In genomic region chr19:52975564-52976185, GRCm38 (mm10) we compare ENCODE assay signal across 8 mouse cellular contexts.
A peak's percentile ranks its signal among the peaks of the same experiment; 100 is the strongest.
DNase-seq lines count a peak whose midpoint lies in the region; ATAC-seq and TF ChIP-seq lines count a peak whose summit lies in the region.

No protein-coding gene starts in this region.

- TF ChIP-seq EP300 in heart, adult 2 months (IDR thresholded peaks at IDR 0.05; ENCODE audit: insufficient read depth, low read depth, low read length) = no peak

- no peak overlapping the region for H3K27ac ChIP-seq in heart, adult 2 months
- H3K27ac ChIP-seq in liver, adult 2 months (replicated peaks; ENCODE audit: insufficient read depth, low read depth, low read length) = no peak overlapping the region
- H3K27ac ChIP-seq in neural tube, embryonic 11.5 days (ENCODE audit: low read depth, low read length) = no peak overlapping the region

- 54% methylated on average over 15 of the region's 15 CpGs for WGBS in heart, adult 2 months
- WGBS in liver, adult 2 months = 54% methylated on average over 15 of the region's 15 CpGs
- 53% methylated on average over 15 of the region's 15 CpGs for WGBS in neural tube, embryonic 11.5 days

- ATAC-seq in neural tube, embryonic 11.5 days (ENCODE audit: insufficient read depth, low FRiP score, low TSS enrichment) = peak; percentile 60

- no peaks in the 10 kb centered on the region for H3K4me1 ChIP-seq in heart, adult 2 months (ENCODE audit: control insufficient read depth, insufficient read depth, low read length)
- H3K4me1 ChIP-seq in liver, adult 2 months (ENCODE audit: control insufficient read depth, insufficient read depth, low read length) = no peaks in the 10 kb centered on the region
- no peaks in the 10 kb centered on the region for H3K4me1 ChIP-seq in neural tube, embryonic 11.5 days (ENCODE audit: control insufficient read depth, insufficient read depth, low read length)

- H3K27me3 ChIP-seq in heart, adult 2 months (ENCODE audit: control insufficient read depth, insufficient read depth, low read length) = no peaks in the 10 kb centered on the region
- H3K27me3 ChIP-seq in liver, adult 2 months (ENCODE audit: control insufficient read depth, insufficient read depth, low read length) = no peaks in the 10 kb centered on the region
- no peaks in the 10 kb centered on the region for H3K27me3 ChIP-seq in neural tube, embryonic 11.5 days (ENCODE audit: control insufficient read depth, insufficient read depth, low read length)

- no peaks in the 10 kb centered on the region for H3K36me3 ChIP-seq in heart, adult 2 months (ENCODE audit: control insufficient read depth, insufficient read depth, low read length)
- H3K36me3 ChIP-seq in liver, adult 2 months (ENCODE audit: control insufficient read depth, insufficient read depth, low read length) = no peaks in the 10 kb centered on the region
- no peaks in the 10 kb centered on the region for H3K36me3 ChIP-seq in neural tube, embryonic 11.5 days (ENCODE audit: control insufficient read depth, insufficient read depth, low read length)

- no peaks in the 10 kb centered on the region for H3K9me3 ChIP-seq in neural tube, embryonic 11.5 days (ENCODE audit: control insufficient read depth, low read length)

- no peak overlapping the region for H3K4me3 ChIP-seq in heart, adult 2 months
- no peak overlapping the region for H3K4me3 ChIP-seq in liver, adult 2 months (ENCODE audit: insufficient read depth, low read depth, low read length)
- H3K4me3 ChIP-seq in neural tube, embryonic 11.5 days (ENCODE audit: low read depth, low read length) = no peak overlapping the region

- no peak for TF ChIP-seq POLR2A in heart, adult 2 months (IDR thresholded peaks at IDR 0.05; ENCODE audit: insufficient read depth, low read depth, low read length)
- no peak for TF ChIP-seq POLR2A in liver, adult 2 months (IDR thresholded peaks at IDR 0.05; ENCODE audit: extremely low read depth, insufficient read depth, low read length)

- no peak overlapping the region for H3K4me2 ChIP-seq in neural tube, embryonic 11.5 days (ENCODE audit: low read depth)

- H3K79me2 ChIP-seq in heart, adult 2 months (replicated peaks; ENCODE audit: control insufficient read depth, insufficient read depth, low read length) = no peaks in the 10 kb centered on the region
- H3K79me2 ChIP-seq in liver, adult 2 months (ENCODE audit: control insufficient read depth, insufficient read depth, low read length) = no peaks in the 10 kb centered on the region

- peak; percentile 91 for TF ChIP-seq CTCF in heart, adult 2 months (IDR thresholded peaks at IDR 0.05)
- TF ChIP-seq CTCF in liver, adult 2 months (IDR thresholded peaks at IDR 0.05; ENCODE audit: low read depth, low read length) = peak; percentile 81

- no peak overlapping the region for H3K9ac ChIP-seq in heart, adult 2 months (ENCODE audit: low read depth, low read length)
- no peak overlapping the region for H3K9ac ChIP-seq in liver, adult 2 months (ENCODE audit: low read depth, low read length)
- H3K9ac ChIP-seq in neural tube, embryonic 11.5 days (ENCODE audit: low read length) = no peak overlapping the region

- intact Hi-C loops in heart, adult 2 months (cut with DNase I) = no loop called here

- DNase-seq in 3T3-L1 (ENCODE audit: low read depth, low spot score) = peak; percentile 75
- DNase-seq in adrenal gland, adult 2 months = peak; percentile 62
- peak; percentile 64 for DNase-seq in embryo, embryonic 11.5 days (ENCODE audit: low read depth, low spot score)
- peak; percentile 30 to 72 for DNase-seq in heart, adult 2 months
- DNase-seq in kidney, postnatal 10 days = peak; percentile 85
- peak; percentile 17 for DNase-seq in liver, adult 2 months (ENCODE audit: extremely low read depth, low read depth, low spot score)
- peak; percentile 78 for DNase-seq in neural tube, embryonic 11.5 days (ENCODE audit: low spot score)
- DNase-seq in testis, postnatal 10 days (ENCODE audit: low spot score) = peak; percentile 92

Comparison
In these comparisons a context has a peak if more than half of its experiments do, and no peak if none do; other contexts are left out.
1. DNase-seq: peak in every context shown above with its lines; median percentile 92 in testis, postnatal 10 days; 85 in kidney, postnatal 10 days; 78 in neural tube, embryonic 11.5 days; 75 in 3T3-L1; 64 in embryo, embryonic 11.5 days; 62 in adrenal gland, adult 2 months; 51 in heart, adult 2 months; 17 in liver, adult 2 months.